Mouse (Mus musculus): Measurements from ENCODE around the gene Babam2.

GRCm38 (mm10) chr5:31862753-31863468 lies 165.4 kb downstream of the Babam2 start:
- TF ChIP-seq GATA1 (IDR thresholded peaks at IDR 0.05; ENCODE audit: low read length) (no peak), TAL1 (IDR thresholded peaks at IDR 0.05; ENCODE audit: low read length) (no peak)

All from erythroblast, embryonic 14.5 days (primary cell).